Comparison of ENCODE assay signal across 11 mouse cellular contexts in the genomic region with DNA sequence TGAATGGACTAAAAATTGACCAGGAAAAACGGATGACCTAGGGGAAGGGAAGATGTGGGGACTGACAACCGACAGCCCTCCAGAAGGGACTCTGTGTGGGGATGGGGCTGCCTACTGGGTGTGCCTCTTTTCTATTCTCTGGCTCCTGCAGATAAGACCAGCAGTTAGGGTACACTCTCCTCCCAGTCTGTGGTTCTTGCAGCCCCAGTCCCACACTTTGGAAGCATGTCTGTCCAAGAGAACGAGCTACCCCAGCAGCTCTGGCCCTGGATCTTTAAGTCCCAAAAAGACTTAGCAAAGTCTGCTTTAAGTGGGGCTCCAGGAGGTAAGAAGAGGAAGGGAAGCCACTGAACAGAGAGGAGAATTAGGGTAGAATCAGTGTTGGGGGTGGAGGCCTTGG. TPM values are rescaled to one million over a fixed set of nuclear protein-coding genes. Genes with fewer than 3 reads are reported as not detected.
A peak's percentile ranks its signal among the peaks of the same experiment; 100 is the strongest.
DNase-seq lines count a peak whose midpoint lies in the region; ATAC-seq and TF ChIP-seq lines count a peak whose summit lies in the region.
"Had no signal": no experiment of that assay in that cellular context is flagged by ENCODE, and none has a peak within 500 bp of the region (broad histone marks: within the 10 kb centered on the region; RNA-seq: fewer than 3 reads in every experiment).

A gene (plus strand): TSS at position 185 of the 400 bp plus-strand sequence.

- no peak within 1 kb of the TSS for H3K4me3 ChIP-seq in hindbrain, embryonic 13.5 days
- H3K4me3 ChIP-seq in hindbrain, postnatal 0 days (ENCODE audit: low read length) = no peak within 1 kb of the TSS
- no peak within 1 kb of the TSS for H3K4me3 ChIP-seq in intestine, embryonic 14.5 days (ENCODE audit: low read depth, low read length)
- H3K4me3 ChIP-seq: limb, embryonic 15.5 days had no signal

- DNase-seq in hindbrain, postnatal 0 days (ENCODE audit: low spot score) = no peak
- DNase-seq in Patski (ENCODE audit: low read depth, low spot score) = no peak
- no peak for DNase-seq in intestine, embryonic 14.5 days (ENCODE audit: low spot score)
- DNase-seq in spleen, postnatal 10 days (ENCODE audit: low spot score in 2 of 2) = no peak
- no peak for DNase-seq in layer of hippocampus, adult 18-20 months (ENCODE audit: low spot score in 2 of 2)
- DNase-seq: adrenal gland, postnatal 25 days had no signal

- H3K9ac ChIP-seq in hindbrain, embryonic 13.5 days = peak within 1 kb of the TSS; percentile 13; the same call in 1 of the 2 replicates
- no peak within 1 kb of the TSS for H3K9ac ChIP-seq in hindbrain, postnatal 0 days (replicated peaks; ENCODE audit: low read length)
- H3K9ac ChIP-seq in intestine, embryonic 14.5 days (ENCODE audit: low read length) = no peak within 1 kb of the TSS
- H3K9ac ChIP-seq: limb, embryonic 15.5 days had no signal

- H3K4me1 ChIP-seq in hindbrain, embryonic 13.5 days (replicated peaks) = peaks cover 7% of the 10 kb centered on the region
- H3K4me1 ChIP-seq in hindbrain, postnatal 0 days (ENCODE audit: insufficient read depth, low read length) = no peaks in the 10 kb centered on the region
- 0 out of 2 replicates have a peak, but pooled peaks cover 5% of the 10 kb centered on the region for H3K4me1 ChIP-seq in intestine, embryonic 14.5 days (replicated peaks; ENCODE audit: control insufficient read depth, insufficient read depth, low read length)

- CTCF ChIA-PET in Patski (lab: Charles Lee) = interaction anchor here (0.8 to 1.6 kb wide), 6 partner anchors 12 to 58 kb away, joined by 3 to 4 read pairs (median 3); no protein-coding TSS in a partner anchor

- no peak for ATAC-seq in hindbrain, embryonic 13.5 days (ENCODE audit: low FRiP score)
- no peak for ATAC-seq in hindbrain, postnatal 0 days
- ATAC-seq in Patski = no peak
- ATAC-seq in intestine, embryonic 14.5 days (replicated peaks; ENCODE audit: low FRiP score, low TSS enrichment, low read depth) = no peak
- peak; percentile 67 for ATAC-seq in megakaryocyte-erythroid progenitor cell, adult 5-6 weeks (replicated peaks; ENCODE audit: low FRiP score, low TSS enrichment, poor library complexity, severe bottlenecking)

- H3K4me2 ChIP-seq in hindbrain, embryonic 13.5 days = no peak within 1 kb of the TSS
- no peak within 1 kb of the TSS for H3K4me2 ChIP-seq in hindbrain, postnatal 0 days (ENCODE audit: low read depth, low read length)
- peak within 1 kb of the TSS; percentile 30 for H3K4me2 ChIP-seq in intestine, embryonic 14.5 days (ENCODE audit: low read length)
- H3K4me2 ChIP-seq: limb, embryonic 15.5 days had no signal

- in situ Hi-C loops in Patski (cut with MboI; ENCODE audit: low pct_unique_long_range_greater_than_20kb) = no loop called here

- H3K27ac ChIP-seq in hindbrain, embryonic 13.5 days = no peak within 1 kb of the TSS
- H3K27ac ChIP-seq in hindbrain, postnatal 0 days = no peak within 1 kb of the TSS
- no peak within 1 kb of the TSS; the same call in 1 of the 2 replicates for H3K27ac ChIP-seq in intestine, embryonic 14.5 days (ENCODE audit: low read depth)
- H3K27ac ChIP-seq: limb, embryonic 15.5 days had no signal

- no peak for TF ChIP-seq CTCF in hindbrain, postnatal 0 days (IDR thresholded peaks at IDR 0.05; ENCODE audit: low read depth)
- TF ChIP-seq CTCF in Patski (IDR thresholded peaks at IDR 0.05) = no peak

- H3K9me3 ChIP-seq in hindbrain, embryonic 13.5 days = no peaks in the 10 kb centered on the region
- H3K9me3 ChIP-seq in hindbrain, postnatal 0 days (ENCODE audit: low read length) = no peaks in the 10 kb centered on the region
- H3K9me3 ChIP-seq in intestine, embryonic 14.5 days (ENCODE audit: control insufficient read depth, low read length) = no peaks in the 10 kb centered on the region
- H3K9me3 ChIP-seq: limb, embryonic 15.5 days had no signal

- WGBS in hindbrain, embryonic 13.5 days = 68% methylated on average over 3 of the region's 3 CpGs
- 59% methylated on average over 3 of the region's 3 CpGs for WGBS in hindbrain, postnatal 0 days
- WGBS in intestine, embryonic 14.5 days = 53% methylated on average over 3 of the region's 3 CpGs

- H3K27me3 ChIP-seq in hindbrain, embryonic 13.5 days = peaks cover 13% of the 10 kb centered on the region; the same call in 1 of the 2 replicates
- no peaks in the 10 kb centered on the region for H3K27me3 ChIP-seq in hindbrain, postnatal 0 days (ENCODE audit: insufficient read depth, low read length)
- H3K27me3 ChIP-seq in Patski = no peaks in the 10 kb centered on the region
- H3K27me3 ChIP-seq in intestine, embryonic 14.5 days (replicated peaks; ENCODE audit: control insufficient read depth, insufficient read depth, low read length) = no peaks in the 10 kb centered on the region

- H3K36me3 ChIP-seq in hindbrain, embryonic 13.5 days = no peaks in the 10 kb centered on the region
- H3K36me3 ChIP-seq in hindbrain, postnatal 0 days (ENCODE audit: insufficient read depth, low read length) = no peaks in the 10 kb centered on the region
- no peaks in the 10 kb centered on the region for H3K36me3 ChIP-seq in intestine, embryonic 14.5 days (ENCODE audit: control insufficient read depth, insufficient read depth, low read length)
- H3K36me3 ChIP-seq: limb, embryonic 15.5 days had no signal

- POLR2A ChIA-PET in Patski (lab: Charles Lee) = interaction anchor here (0.9 to 1.2 kb wide), 4 partner anchors 10 to 58 kb away, joined by 3 to 5 read pairs (median 4); a partner anchor contains a TSS

RNA-seq across cellular contexts. Expression of the gene that starts here (rescaled TPM):
- 0.30 TPM in 1 of 2 replicates, not detected in the other for polyA plus RNA-seq in hindbrain, embryonic 13.5 days (2015; fragmentation: Nextera tagmentation; extraction: Ambion mirVana)
- not detected in 2 replicates for total RNA-seq in hindbrain, postnatal 0 days (2014; rRNA removed)
- polyA plus RNA-seq in hindbrain, postnatal 0 days (2015; fragmentation: Nextera tagmentation; extraction: Ambion mirVana) = 0.10 and 0.21 TPM in 2 replicates
- 22.0 TPM for polyA plus RNA-seq in Patski (2021)
- polyA plus RNA-seq in intestine, embryonic 14.5 days (2014; fragmentation: Nextera tagmentation; extraction: Ambion mirVana) = 13.3 and 15.8 TPM in 2 replicates
- 213 and 235 TPM in 2 replicates for total RNA-seq in megakaryocyte-erythroid progenitor cell, adult 5-6 weeks (2014; fragmentation: Nextera tagmentation)
- total RNA-seq in megakaryocyte-erythroid progenitor cell, adult 5-6 weeks (2017) = 157 and 170 TPM in 2 replicates
- total RNA-seq in layer of hippocampus, adult 18-20 months (2021) = under 1 TPM in 1 of 2 experiments, not detected in 1; 0.15 TPM
- total RNA-seq: adrenal gland, postnatal 25 days; monocyte, adult 5-6 weeks had no signal
- polyA plus RNA-seq: heart, embryonic 14.5 days had no signal

Comparison
In these comparisons a context has a peak if more than half of its experiments do, and no peak if none do; other contexts are left out.
1. RNA of the gene that starts here (total RNA-seq): 157 to 235 TPM in megakaryocyte-erythroid progenitor cell, adult 5-6 weeks; 0.15 TPM in layer of hippocampus, adult 18-20 months and not detected in hindbrain, postnatal 0 days; every median in the first group is over 100 times any median in the second.
2. RNA of the gene that starts here (polyA plus RNA-seq): 22.0 TPM in Patski (single experiment) and 13.3 to 15.8 TPM in intestine, embryonic 14.5 days; 0.30 TPM in hindbrain, embryonic 13.5 days and 0.10 to 0.21 TPM in hindbrain, postnatal 0 days; every median in the first group is over 10 times any median in the second.